Mouse (Mus musculus) spleen, postnatal 14 days (tissue): ENCODE results near the gene Chchd3.

Experiments used
- DNase-seq, 2 experiments: peaks; one replicate each; pipeline ENCODE4 v3.0.0; 2021 to 2022; ENCODE audit warnings: low spot score in 2 of 2

The Chchd3 gene

GRCm38 (mm10) chr6:32935576-32935975 lies 124.5 kb downstream of the Chchd3 start:
- DNase-seq: no peak

- DNase-seq: no peak
These were observed 128.8 kb downstream of the Chchd3 start for GRCm38 (mm10) chr6:32931106-32931770.

GRCm38 (mm10) chr6:32922391-32922790 lies 137.7 kb downstream of the Chchd3 start:
- no peak for DNase-seq

- no peak for DNase-seq
These were observed 140.0 kb downstream of the Chchd3 start for GRCm38 (mm10) chr6:32920091-32920490.

GRCm38 (mm10) chr6:32910692-32911091 lies 149.4 kb downstream of the Chchd3 start:
- no peak for DNase-seq

GRCm38 (mm10) chr6:32899061-32899460 lies 161.0 kb downstream of the Chchd3 start:
- DNase-seq: no peak

- DNase-seq: no peak
These were observed 166.0 kb downstream of the Chchd3 start for GRCm38 (mm10) chr6:32894100-32894499.

GRCm38 (mm10) chr6:32890726-32891125 lies 169.3 kb downstream of the Chchd3 start:
- DNase-seq: no peak

GRCm38 (mm10) chr6:32888894-32889529 lies 171.0 kb downstream of the Chchd3 start:
- no peak for DNase-seq

GRCm38 (mm10) chr6:32878586-32878985 lies 181.5 kb downstream of the Chchd3 start:
- DNase-seq: no peak

GRCm38 (mm10) chr6:32874176-32874575 lies 185.9 kb downstream of the Chchd3 start:
- no peak for DNase-seq

- DNase-seq: no peak
These were observed 187.3 kb downstream of the Chchd3 start for GRCm38 (mm10) chr6:32872805-32873204.

GRCm38 (mm10) chr6:32850960-32851359 lies 209.1 kb downstream of the Chchd3 start:
- DNase-seq: peak in 1 of 2 experiments; percentile 1

- no peak for DNase-seq
These were observed 211.1 kb downstream of the Chchd3 start for GRCm38 (mm10) chr6:32848974-32849373.

GRCm38 (mm10) chr6:32845463-32845862 lies 214.6 kb downstream of the Chchd3 start:
- DNase-seq: no peak

- no peak for DNase-seq
These were observed 222.1 kb downstream of the Chchd3 start for GRCm38 (mm10) chr6:32837939-32838301.

- DNase-seq: no peak
These were observed 222.7 kb downstream of the Chchd3 start for GRCm38 (mm10) chr6:32837165-32837938.

- DNase-seq: no peak
These were observed 236.0 kb downstream of the Chchd3 start for GRCm38 (mm10) chr6:32823856-32824620.

GRCm38 (mm10) chr6:32818961-32819360 lies 241.1 kb downstream of the Chchd3 start:
- DNase-seq: no peak

GRCm38 (mm10) chr6:32808796-32809195 lies 251.3 kb downstream of the Chchd3 start:
- no peak for DNase-seq

GRCm38 (mm10) chr6:32807771-32808170 lies 252.3 kb downstream of the Chchd3 start:
- DNase-seq: no peak

GRCm38 (mm10) chr6:32803646-32804045 lies 256.4 kb downstream of the Chchd3 start:
- no peak for DNase-seq
